Comparison of ENCODE assay signal across 13 mouse cellular contexts in genomic region chr6:118742701-118743100, GRCm38 (mm10).
DNase-seq lines count a peak whose midpoint lies in the region.
"Had no signal": no experiment of that assay in that cellular context is flagged by ENCODE, and none has a peak within 500 bp of the region (broad histone marks: within the 10 kb centered on the region; RNA-seq: fewer than 3 reads in every experiment).

No protein-coding gene starts in this region.

- DNase-seq in adrenal gland, adult (ENCODE audit: inconsistent age in 2 of 2, low spot score in 1 of 2): peak; percentile 51 to 71
- no peak for DNase-seq in adrenal gland, postnatal 25 days
- DNase-seq in adrenal gland, adult 8-10 months: peak; percentile 36
- no peak for DNase-seq in adrenal gland, postnatal 10 days
- DNase-seq in adrenal gland, postnatal 36 days: peak; percentile 22 to 26
- DNase-seq: B cell, adult 2 months; cerebellum, adult 11 months; cerebellum, adult 18-20 months; cerebellum, adult 8-10 months; cerebellum, adult 9-11 months; cerebellum, postnatal 14 days; cerebellum, postnatal 36 days; embryo, embryonic 11 days had no signal

Comparison
In these comparisons a context has a peak if more than half of its experiments do, and no peak if none do; other contexts are left out.
1. DNase-seq: peak in adrenal gland, adult (2 of 2), adrenal gland, adult 8-10 months (single experiment) and adrenal gland, postnatal 36 days (2 of 2); none in adrenal gland, postnatal 25 days (single experiment) and adrenal gland, postnatal 10 days (single experiment).